Mouse (Mus musculus): ENCODE results near the gene Cxxc4.

The Cxxc4 gene

DNA sequence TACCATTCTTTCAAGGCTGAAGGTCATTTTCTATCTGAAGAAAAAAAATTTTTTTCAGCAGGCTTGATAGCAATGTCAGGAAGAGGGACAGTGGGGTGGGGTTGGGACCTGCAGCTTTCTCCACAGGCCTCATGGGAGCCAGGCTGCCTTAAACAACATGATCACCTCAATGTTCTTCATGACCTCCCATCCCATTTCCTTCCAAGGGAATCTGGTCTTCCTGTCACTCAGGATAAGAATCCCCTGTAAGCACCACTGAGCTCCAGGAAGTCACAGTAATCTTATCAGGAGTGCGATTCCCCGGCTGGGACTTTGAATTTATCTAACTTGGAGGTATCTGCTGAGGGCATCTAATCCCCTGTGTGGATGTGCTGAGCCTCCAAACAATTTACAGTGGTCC, 17.9 kb downstream of the Cxxc4 start:
- DNase-seq, result no peak

GRCm38 (mm10) chr3:134258715-134259114, 22.4 kb downstream of the Cxxc4 start:
- no peak for DNase-seq

DNA sequence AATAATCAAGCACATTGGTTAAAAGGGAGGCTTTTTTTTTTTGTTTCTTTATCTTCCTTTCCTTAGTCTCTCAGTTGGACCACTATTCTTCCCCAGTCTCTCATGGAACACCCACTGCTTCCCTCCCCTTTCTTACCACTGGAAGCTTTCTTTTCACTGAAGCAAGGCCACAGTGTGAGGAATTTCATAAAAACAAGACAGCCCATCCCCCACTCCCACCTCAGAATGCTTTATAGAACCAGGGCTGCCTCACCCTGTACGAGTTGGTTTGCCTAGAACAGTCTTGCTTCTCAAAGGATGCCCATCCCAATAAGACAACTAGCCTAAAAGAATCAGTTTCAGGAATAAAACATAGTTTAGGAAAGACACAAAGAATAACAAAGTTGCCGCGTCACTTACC, 23.0 kb downstream of the Cxxc4 start:
- DNase-seq, result no peak

DNA sequence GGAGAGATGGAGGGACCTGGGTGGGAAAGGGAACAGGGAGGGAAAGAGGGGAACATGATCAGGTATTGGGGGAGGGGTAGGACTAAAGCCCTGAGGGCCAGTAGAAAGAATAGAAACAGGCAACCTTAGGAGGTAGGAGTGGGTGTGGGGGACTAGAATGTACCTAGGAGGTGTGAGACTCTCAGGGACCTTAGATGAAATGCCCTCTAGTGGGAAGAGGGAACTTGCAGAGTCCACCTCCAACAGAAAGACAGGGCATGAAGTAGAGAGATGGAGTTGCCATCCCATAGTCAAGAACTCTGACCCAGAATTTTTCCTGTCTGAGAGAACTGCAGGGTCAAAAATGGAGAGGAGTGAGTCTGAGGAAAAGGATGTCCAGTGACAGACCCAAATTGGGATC, 43.4 kb downstream of the Cxxc4 start:
- no peak for DNase-seq

DNA sequence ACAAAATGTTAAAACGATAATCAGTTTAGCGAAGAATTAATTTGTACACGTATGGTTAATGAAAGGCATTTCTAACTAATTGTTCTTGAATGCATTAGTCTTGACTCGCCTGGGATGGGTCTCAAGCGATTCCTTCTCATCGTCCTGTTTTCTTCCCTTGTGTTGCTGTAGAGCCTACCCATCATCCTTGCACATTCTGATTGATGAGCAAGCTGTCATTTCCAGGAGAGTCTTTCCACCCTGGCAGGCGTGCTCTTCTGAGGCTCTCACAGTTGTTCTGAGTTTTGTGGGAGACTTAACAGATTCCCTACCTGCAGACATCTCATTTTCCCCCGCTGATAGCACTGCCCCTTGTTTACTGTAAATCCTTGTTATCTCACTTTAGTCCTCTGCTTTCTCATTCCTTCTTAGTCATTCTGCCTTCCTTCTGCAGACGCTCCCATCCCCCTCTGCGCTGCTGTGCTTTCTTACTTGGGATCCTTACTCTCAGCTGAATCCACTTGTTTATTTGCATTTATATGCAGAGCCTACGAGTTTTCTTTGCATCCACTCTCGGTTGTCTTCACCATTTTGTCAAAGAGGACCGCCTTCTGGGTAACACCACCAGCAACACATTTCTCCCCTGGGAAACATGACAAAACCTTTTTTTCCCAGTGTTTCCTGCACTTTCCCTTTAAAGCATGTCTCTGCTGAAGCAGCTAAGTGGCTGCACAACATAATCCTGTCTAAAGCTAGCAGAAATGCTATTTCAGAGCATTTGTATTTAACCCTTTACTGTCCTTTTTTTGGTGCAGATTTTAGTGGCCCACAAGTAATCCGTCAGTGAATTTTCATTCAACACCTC, 45.5 kb downstream of the Cxxc4 start:
- DNase-seq, result no peak

DNA sequence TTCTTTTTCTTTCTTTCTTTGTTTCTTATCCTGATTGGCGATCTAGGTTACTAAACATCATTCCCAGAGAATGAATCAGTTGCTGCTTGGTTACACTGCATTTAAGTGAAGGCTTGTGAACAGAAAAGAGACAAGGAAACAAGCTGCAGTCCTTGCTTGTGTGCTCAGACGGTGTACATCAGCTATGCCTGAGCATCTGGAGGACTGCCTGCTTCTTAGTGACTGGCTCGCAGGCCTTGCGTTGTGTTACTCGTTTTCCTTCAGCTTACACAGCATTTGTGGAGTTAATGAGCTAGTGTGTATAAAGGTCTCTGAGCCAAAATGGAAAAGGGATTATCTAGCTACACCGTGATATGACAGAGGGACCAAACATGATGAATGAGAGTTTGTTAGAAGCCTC, 58.9 kb downstream of the Cxxc4 start:
- DNase-seq, result no peak

GRCm38 (mm10) chr3:134302681-134303491, 66.6 kb downstream of the Cxxc4 start:
- DNase-seq, result no peak

DNA sequence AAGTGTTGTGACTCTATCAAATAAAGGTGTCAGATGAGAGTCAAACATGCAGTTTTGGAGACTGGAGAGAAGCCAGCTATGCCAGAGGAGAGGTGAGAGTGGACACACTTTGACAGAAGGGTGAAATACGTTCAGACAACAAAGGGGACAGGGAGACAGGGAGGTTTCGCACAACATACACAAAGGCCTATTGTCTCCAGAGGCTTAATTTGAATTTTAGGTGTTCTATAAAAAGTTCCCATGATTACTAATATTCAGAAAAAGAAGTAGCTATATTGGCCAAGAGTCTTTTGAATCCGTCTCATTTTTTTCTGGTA, 67.2 kb downstream of the Cxxc4 start:
- DNase-seq, result no peak

GRCm38 (mm10) chr3:134306507-134306906, 70.2 kb downstream of the Cxxc4 start:
- no peak for DNase-seq

GRCm38 (mm10) chr3:134307801-134308200, 71.5 kb downstream of the Cxxc4 start:
- DNase-seq, result no peak
